Mouse (Mus musculus) stomach, embryonic 14.5 days (tissue): ENCODE data around the gene Mlh3. TPM values are rescaled to one million over a fixed set of nuclear protein-coding genes. Genes with fewer than 3 reads are reported as not detected.

Experiments used
- ATAC-seq: fragments of 200-750 bp; cut with Nextera tagmentation; 2 replicates; pipeline ENCODE4 v1.8.0; 2017; ENCODE audit warnings: low read depth, moderate TSS enrichment; ENCODE audit not compliant: insufficient number of reproducible peaks, insufficient read depth, low FRiP score
- H3K27ac ChIP-seq: fragments of 300-500 bp; sonication (generic); 2 replicates; pipeline ENCODE4 v1.5.1; 2014; ENCODE audit warnings: mild to moderate bottlenecking, low read length, moderate library complexity, mixed read lengths
- H3K27me3 ChIP-seq: fragments of 300-500 bp; sonication (generic); 2 replicates; pipeline ENCODE4 v1.6.1; 2014; ENCODE audit warnings: low read length, control low read depth, mixed read lengths; ENCODE audit not compliant: control insufficient read depth, insufficient read depth
- H3K36me3 ChIP-seq: fragments of 300-500 bp; sonication (generic); 2 replicates; pipeline ENCODE4 v1.6.1; 2014; ENCODE audit warnings: mild to moderate bottlenecking, control low read depth, low read length, moderate library complexity, mixed read lengths; ENCODE audit not compliant: control insufficient read depth, insufficient read depth
- H3K4me1 ChIP-seq: fragments of 300-500 bp; sonication (generic); 2 replicates; pipeline ENCODE4 v1.6.1; 2014; ENCODE audit warnings: low read length, control low read depth, mixed read lengths; ENCODE audit not compliant: control insufficient read depth, insufficient read depth
- H3K4me2 ChIP-seq: fragments of 300-500 bp; sonication (generic); replicated peaks from 2 replicates; pipeline ENCODE4 v1.6.1; 2014; ENCODE audit warnings: low read depth, low read length, control low read depth
- H3K4me3 ChIP-seq: fragments of 300-500 bp; sonication (generic); 2 replicates; pipeline ENCODE4 v1.5.1; 2014; ENCODE audit warnings: low read depth, low read length, control low read depth
- H3K9ac ChIP-seq: fragments of 300-500 bp; sonication (generic); replicated peaks from 2 replicates; pipeline ENCODE4 v1.6.1; 2014; ENCODE audit warnings: low read depth, mild to moderate bottlenecking, control low read depth, low read length, moderate library complexity, mixed read lengths
- H3K9me3 ChIP-seq: fragments of 300-500 bp; sonication (generic); 2 replicates; pipeline ENCODE4 v1.6.1; 2016; ENCODE audit warnings: low read depth, low read length, control low read depth; ENCODE audit not compliant: control insufficient read depth
- WGBS: fragments of 180-500 bp; shearing (Covaris S2); extraction: QIAGEN DNeasy Blood & Tissue Kit; methylation state at CpG from one replicate; pipeline ENCODE4 v1.1.7; 2014; 5-methylcytosine and 5-hydroxymethylcytosine counted together
- polyA plus RNA-seq: library from polyadenylated mRNA; unstranded; fragments of >200 nt; fragmentation: Nextera tagmentation; extraction: Ambion mirVana; gene quantifications from 2 replicates; pipeline ENCODE4 v1.2.1, GENCODE M21; 2014

Gene Mlh3
- polyA plus RNA-seq, 1 experiment from 2014 or later, result 9.0 TPM

- Histone ChIP-seq H3K27me3 (no peaks in the 10 kb centered on the region), H3K36me3 (no peaks in the 10 kb centered on the region), H3K4me2 (no peak overlapping the region), H3K27ac (peak overlapping the region; percentile 2; the same call in 1 of the 2 replicates), H3K4me3 (no peak overlapping the region), H3K9ac (no peak overlapping the region), H3K4me1 (peaks cover 50% of the 10 kb centered on the region), H3K9me3 (no peaks in the 10 kb centered on the region)
- no peak for ATAC-seq
- WGBS, result 50% methylated on average over 7 of the region's 7 CpGs
These were observed 73.0 kb downstream of the Mlh3 start for GRCm38 (mm10) chr12:85197371-85197770.

DNA sequence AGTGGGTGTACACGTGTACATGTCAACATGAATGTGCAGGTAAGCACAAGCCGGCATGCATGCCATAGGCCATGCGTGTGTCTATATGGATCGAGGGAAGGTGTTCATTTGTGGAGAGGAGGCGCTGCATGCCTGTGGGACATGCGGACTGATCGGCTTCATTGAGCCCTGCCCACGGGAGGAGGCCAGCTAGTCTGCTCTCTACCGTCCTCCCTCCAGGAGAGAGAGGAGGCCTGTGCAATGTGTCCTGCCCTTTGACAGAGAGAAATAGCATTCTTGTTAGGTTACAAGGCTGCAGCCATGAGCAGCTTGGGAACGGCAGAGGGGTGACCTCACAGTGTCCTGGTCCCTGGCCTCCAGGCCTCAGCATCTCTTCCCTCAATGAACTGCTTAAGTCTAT lies 74.2 kb downstream of the Mlh3 start:
- peaks cover 47% of the 10 kb centered on the region for H3K4me1 ChIP-seq
- no peak overlapping the region for H3K4me2 ChIP-seq
- H3K27ac ChIP-seq, result no peak overlapping the region
- 72% methylated on average over 10 of the region's 10 CpGs for WGBS
- H3K4me3 ChIP-seq, result no peak overlapping the region
- H3K27me3 ChIP-seq, result no peaks in the 10 kb centered on the region
- H3K36me3 ChIP-seq, result no peaks in the 10 kb centered on the region
- H3K9me3 ChIP-seq, result no peaks in the 10 kb centered on the region
- ATAC-seq, result no peak
- no peak overlapping the region for H3K9ac ChIP-seq

DNA sequence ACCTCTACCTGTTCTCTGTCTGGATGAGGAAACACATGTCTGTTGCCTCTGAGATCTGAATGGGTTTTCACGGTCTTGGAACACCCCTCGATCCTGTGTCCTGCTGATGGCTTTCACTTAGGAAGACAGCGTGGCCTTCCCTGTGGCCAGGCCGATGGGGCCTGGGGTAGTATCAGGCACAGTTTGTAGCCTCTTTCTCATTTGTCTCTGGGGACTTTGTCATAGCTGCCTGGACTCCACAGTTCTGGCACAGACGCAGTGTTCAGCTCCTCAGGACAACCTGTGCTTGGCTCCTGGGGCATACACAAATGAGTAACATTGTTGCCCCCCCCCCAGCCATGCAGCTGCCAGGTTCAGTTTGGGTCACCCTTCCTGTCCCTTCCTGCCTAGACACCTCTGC lies 75.3 kb downstream of the Mlh3 start:
- WGBS, result 76% methylated on average over 5 of the region's 5 CpGs

DNA sequence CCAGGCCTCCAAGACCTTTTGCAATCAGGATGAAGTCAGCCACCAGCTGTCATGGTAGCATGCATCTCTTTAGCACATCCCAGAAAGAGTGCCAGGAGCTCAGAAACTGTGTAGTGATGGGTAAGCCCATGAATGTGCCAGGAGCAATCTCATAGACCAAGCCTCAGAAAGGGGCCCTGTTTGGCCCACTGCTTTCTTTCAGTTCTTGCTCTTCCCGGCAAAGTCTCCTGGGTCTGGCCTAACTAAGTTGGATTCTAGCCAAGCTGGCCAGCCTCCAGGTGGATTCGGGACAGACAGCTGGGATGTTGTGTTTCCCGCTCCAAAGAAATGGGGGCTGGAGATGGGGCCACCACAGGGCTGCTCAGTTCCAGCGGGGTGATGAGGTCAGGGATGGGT lies 75.8 kb downstream of the Mlh3 start:
- Histone ChIP-seq H3K4me1 (peaks cover 42% of the 10 kb centered on the region; the same call in 1 of the 2 replicates), H3K9me3 (no peaks in the 10 kb centered on the region), H3K27me3 (no peaks in the 10 kb centered on the region), H3K4me3 (no peak overlapping the region), H3K36me3 (no peaks in the 10 kb centered on the region), H3K27ac (peak overlapping the region; percentile 84), H3K4me2 (no peak overlapping the region), H3K9ac (no peak overlapping the region)
- WGBS, result 19% methylated on average over 4 of the region's 4 CpGs
- peak; percentile 62 for ATAC-seq

More for the DNA sequence above, 75.3 kb downstream of the Mlh3 start:
- no peaks in the 10 kb centered on the region for H3K27me3 ChIP-seq
- peak overlapping the region; percentile 84 for H3K27ac ChIP-seq
- no peak overlapping the region for H3K4me2 ChIP-seq
- peaks cover 42% of the 10 kb centered on the region; the same call in 1 of the 2 replicates for H3K4me1 ChIP-seq
- no peak overlapping the region for H3K9ac ChIP-seq
- ATAC-seq, result no peak; the same call in 1 of the 2 replicates
- no peak overlapping the region for H3K4me3 ChIP-seq
- H3K36me3 ChIP-seq, result no peaks in the 10 kb centered on the region
- H3K9me3 ChIP-seq, result no peaks in the 10 kb centered on the region

DNA sequence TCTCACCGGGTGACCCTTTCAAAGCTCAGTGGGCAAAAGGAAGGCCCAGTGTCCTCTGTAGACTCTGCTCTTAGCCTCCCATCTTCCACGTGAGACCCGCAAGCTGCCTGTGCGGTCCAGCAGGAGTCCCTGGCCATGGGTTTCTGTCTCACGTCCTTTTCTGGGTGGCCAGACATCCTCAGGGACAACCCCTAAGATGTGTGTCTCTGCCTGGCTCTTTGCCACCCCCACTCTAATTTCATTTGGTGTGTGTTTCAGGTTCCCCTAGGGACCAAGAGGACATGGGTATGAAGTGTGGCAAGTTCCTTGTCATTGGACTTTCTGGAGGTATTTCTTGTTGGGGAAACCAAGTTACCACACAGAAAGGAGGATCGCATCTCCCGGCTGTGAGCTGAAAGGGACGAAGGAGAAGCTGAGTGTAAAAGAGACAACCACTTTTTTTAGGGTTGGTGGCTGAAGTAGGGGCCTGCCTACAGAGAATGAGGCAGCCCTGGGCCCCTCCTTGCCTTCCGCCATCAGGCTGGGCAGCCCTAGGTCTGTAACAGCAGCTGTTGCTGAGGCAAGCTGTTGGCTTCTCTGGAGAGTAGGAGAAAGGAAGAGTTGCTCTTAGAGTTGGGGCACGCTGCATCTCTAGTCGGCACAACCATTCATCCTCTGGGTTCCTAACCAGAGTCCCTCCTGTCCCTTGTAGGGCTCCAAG lies 76.3 kb downstream of the Mlh3 start:
- no peak for ATAC-seq
- H3K27ac ChIP-seq, result peak overlapping the region; percentile 84; the same call in 1 of the 2 replicates
- no peak overlapping the region for H3K9ac ChIP-seq
- H3K4me2 ChIP-seq, result no peak overlapping the region
- H3K36me3 ChIP-seq, result no peaks in the 10 kb centered on the region
- no peaks in the 10 kb centered on the region for H3K9me3 ChIP-seq
- H3K4me3 ChIP-seq, result no peak overlapping the region
- 82% methylated on average over 11 of the region's 11 CpGs for WGBS
- H3K4me1 ChIP-seq, result peaks cover 42% of the 10 kb centered on the region; the same call in 1 of the 2 replicates
- no peaks in the 10 kb centered on the region for H3K27me3 ChIP-seq

DNA sequence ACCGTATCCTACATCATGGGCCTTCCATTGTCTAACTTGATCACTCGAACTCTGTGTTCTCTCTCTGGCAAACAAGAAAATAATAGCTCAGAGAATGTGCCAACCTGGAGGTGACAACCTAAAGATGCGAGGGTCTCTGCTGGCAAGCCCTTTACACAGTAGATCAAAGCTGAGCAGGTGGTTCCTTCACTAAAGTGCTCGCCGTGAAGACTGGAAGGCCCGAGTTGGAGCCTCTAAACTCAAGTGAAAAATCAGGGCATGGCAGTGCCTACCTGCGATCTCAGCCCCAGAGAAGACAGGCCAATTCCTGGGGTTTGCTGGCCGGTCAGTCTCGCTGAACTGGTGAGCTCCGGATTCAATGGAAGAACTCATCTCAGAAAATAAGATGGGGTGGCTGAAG lies 77.3 kb downstream of the Mlh3 start:
- Histone ChIP-seq H3K36me3 (no peaks in the 10 kb centered on the region), H3K4me2 (no peak overlapping the region), H3K9ac (no peak overlapping the region), H3K4me1 (peaks cover 37% of the 10 kb centered on the region; the same call in 1 of the 2 replicates), H3K4me3 (no peak overlapping the region), H3K27ac (no peak overlapping the region), H3K9me3 (no peaks in the 10 kb centered on the region), H3K27me3 (no peaks in the 10 kb centered on the region)
- 82% methylated on average over 10 of the region's 10 CpGs for WGBS
- ATAC-seq, result no peak

DNA sequence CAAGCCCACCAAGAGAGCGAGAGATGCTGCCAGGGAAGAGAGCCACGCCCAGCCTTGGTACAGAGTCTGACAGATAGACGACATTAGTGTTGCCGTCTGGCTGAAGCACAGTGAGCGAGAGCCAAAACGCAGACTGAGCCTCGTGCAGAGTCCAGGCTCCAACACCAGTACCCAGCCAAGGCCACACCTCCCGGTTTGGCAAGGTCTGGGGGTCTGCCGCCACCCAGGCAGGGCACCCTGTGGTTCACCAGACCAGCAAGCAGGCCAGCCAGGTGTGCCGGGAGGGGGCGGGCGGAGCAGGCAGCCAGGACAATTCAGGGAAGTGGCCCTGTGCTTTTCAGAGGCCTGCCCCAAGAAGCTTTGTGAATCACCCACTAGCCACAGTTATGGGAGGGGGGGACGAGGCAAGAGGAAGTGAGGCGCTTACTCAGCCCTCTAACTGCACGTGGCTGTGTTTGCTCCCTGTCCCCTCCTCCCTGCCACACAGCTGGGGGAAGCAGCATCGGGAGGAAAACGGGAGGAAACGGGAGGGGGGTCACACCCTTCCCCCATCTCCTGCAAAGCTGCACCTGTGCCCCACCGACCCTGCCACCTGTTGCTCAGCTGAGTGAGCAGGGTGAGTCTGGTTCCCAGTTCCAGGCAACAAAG lies 77.8 kb downstream of the Mlh3 start:
- H3K27me3 ChIP-seq, result no peaks in the 10 kb centered on the region
- H3K4me1 ChIP-seq, result peaks cover 31% of the 10 kb centered on the region; the same call in 1 of the 2 replicates
- H3K27ac ChIP-seq, result no peak overlapping the region
- ATAC-seq, result peak; percentile 54
- no peak overlapping the region for H3K4me2 ChIP-seq
- H3K36me3 ChIP-seq, result no peaks in the 10 kb centered on the region
- H3K4me3 ChIP-seq, result no peak overlapping the region
- H3K9ac ChIP-seq, result no peak overlapping the region
- 26% methylated on average over 19 of the region's 19 CpGs for WGBS
- no peaks in the 10 kb centered on the region for H3K9me3 ChIP-seq

GRCm38 (mm10) chr12:85190290-85190689 lies 80.1 kb downstream of the Mlh3 start:
- H3K27me3 ChIP-seq, result no peaks in the 10 kb centered on the region
- no peak overlapping the region for H3K9ac ChIP-seq
- no peak overlapping the region for H3K4me2 ChIP-seq
- 73% methylated on average over 7 of the region's 7 CpGs for WGBS
- H3K36me3 ChIP-seq, result no peaks in the 10 kb centered on the region
- ATAC-seq, result no peak
- H3K4me3 ChIP-seq, result no peak overlapping the region
- no peaks in the 10 kb centered on the region for H3K9me3 ChIP-seq
- peaks cover 34% of the 10 kb centered on the region; the same call in 1 of the 2 replicates for H3K4me1 ChIP-seq
- H3K27ac ChIP-seq, result no peak overlapping the region
